Mouse (Mus musculus) kidney, embryonic 16.5 days (tissue): ENCODE data around the gene Gm7138. TPM values are rescaled to one million over a fixed set of nuclear protein-coding genes. Genes with fewer than 3 reads are reported as not detected.
"Not testable (repeated sequence)": the region's sequence is repeated elsewhere in the genome, so short reads cannot be mapped to it uniquely, and the experiment has no call there.

Experiments used
- ATAC-seq: fragments of 200-750 bp; cut with Nextera tagmentation; 2 replicates; pipeline ENCODE4 v1.8.0; 2017; ENCODE audit warnings: moderate TSS enrichment; ENCODE audit not compliant: low FRiP score, low TSS enrichment
- H3K27ac ChIP-seq: fragments of 300-500 bp; sonication (generic); 2 replicates; pipeline ENCODE4 v1.5.1; 2014; ENCODE audit warnings: low read length
- H3K27me3 ChIP-seq: fragments of 300-500 bp; sonication (generic); 2 replicates; pipeline ENCODE4 v1.6.1; 2014; ENCODE audit warnings: low read length, control low read depth, mixed read lengths; ENCODE audit not compliant: insufficient read depth
- H3K36me3 ChIP-seq: fragments of 300-500 bp; sonication (generic); 2 replicates; pipeline ENCODE4 v1.6.1; 2014; ENCODE audit warnings: low read length, control low read depth, mixed read lengths; ENCODE audit not compliant: insufficient read depth
- H3K4me1 ChIP-seq: fragments of 300-500 bp; sonication (generic); 2 replicates; pipeline ENCODE4 v1.6.1; 2014; ENCODE audit warnings: low read length, control low read depth, mixed read lengths; ENCODE audit not compliant: insufficient read depth
- H3K4me2 ChIP-seq: fragments of 300-500 bp; sonication (generic); replicated peaks from 2 replicates; pipeline ENCODE4 v1.6.1; 2014; ENCODE audit warnings: low read depth, low read length
- H3K4me3 ChIP-seq: fragments of 300-500 bp; sonication (generic); 2 replicates; pipeline ENCODE4 v1.5.1; 2014; ENCODE audit warnings: mild to moderate bottlenecking, low read length
- H3K9ac ChIP-seq: fragments of 300-500 bp; sonication (generic); replicated peaks from 2 replicates; pipeline ENCODE4 v1.6.1; 2014; ENCODE audit warnings: low read length
- H3K9me3 ChIP-seq: fragments of 300-500 bp; sonication (generic); 2 replicates; pipeline ENCODE4 v1.6.1; 2016; ENCODE audit warnings: low read length, control low read depth
- WGBS: fragments of 180-500 bp; shearing (Covaris S2); extraction: QIAGEN DNeasy Blood & Tissue Kit; methylation state at CpG from one replicate; pipeline ENCODE4 v1.1.7; 2014; 5-methylcytosine and 5-hydroxymethylcytosine counted together
- polyA plus RNA-seq: library from polyadenylated mRNA; unstranded; fragments of >200 nt; fragmentation: Nextera tagmentation; extraction: Ambion mirVana; gene quantifications from 2 replicates; pipeline ENCODE4 v1.2.1, GENCODE M21; 2015

Gene Gm7138
- polyA plus RNA-seq, 1 experiment from 2014 or later = not detected

DNA sequence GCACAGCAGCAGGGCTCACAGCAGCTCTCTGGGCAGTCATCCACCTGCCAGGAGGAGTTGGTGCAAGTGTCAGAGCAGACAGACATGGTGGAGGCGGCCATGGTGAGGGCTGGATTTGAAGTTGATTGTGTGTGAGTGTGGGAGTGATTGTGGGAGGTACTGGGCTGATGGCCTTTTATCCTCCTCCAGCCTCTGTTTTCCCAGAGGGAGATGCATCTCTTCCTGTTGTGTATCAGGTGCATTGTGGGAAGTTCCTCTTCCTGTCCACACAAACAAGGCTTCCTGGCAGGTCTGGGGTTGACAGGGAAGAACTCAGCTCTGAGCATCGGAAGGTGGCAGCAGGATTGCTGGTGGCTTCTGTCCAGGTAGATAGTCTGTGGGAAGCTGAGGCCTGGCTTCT is 18.2 kb upstream of the Gm7138 start, which contains the start of gene Gm9639:
Gene Gm9639 (minus strand): TSS at position 101 of the 400 bp plus-strand sequence.
- H3K9me3 ChIP-seq = no peaks in the 10 kb centered on the region
- no peaks in the 10 kb centered on the region for H3K36me3 ChIP-seq
- H3K27ac ChIP-seq = no peak within 1 kb of the TSS
- H3K4me1 ChIP-seq = no peaks in the 10 kb centered on the region
- H3K4me2 ChIP-seq = no peak within 1 kb of the TSS
- WGBS = 59% methylated on average over 1 of the region's 2 CpGs
- no peak within 1 kb of the TSS for H3K9ac ChIP-seq
- H3K4me3 ChIP-seq = no peak within 1 kb of the TSS
- no peak for ATAC-seq
- no peaks in the 10 kb centered on the region for H3K27me3 ChIP-seq

DNA sequence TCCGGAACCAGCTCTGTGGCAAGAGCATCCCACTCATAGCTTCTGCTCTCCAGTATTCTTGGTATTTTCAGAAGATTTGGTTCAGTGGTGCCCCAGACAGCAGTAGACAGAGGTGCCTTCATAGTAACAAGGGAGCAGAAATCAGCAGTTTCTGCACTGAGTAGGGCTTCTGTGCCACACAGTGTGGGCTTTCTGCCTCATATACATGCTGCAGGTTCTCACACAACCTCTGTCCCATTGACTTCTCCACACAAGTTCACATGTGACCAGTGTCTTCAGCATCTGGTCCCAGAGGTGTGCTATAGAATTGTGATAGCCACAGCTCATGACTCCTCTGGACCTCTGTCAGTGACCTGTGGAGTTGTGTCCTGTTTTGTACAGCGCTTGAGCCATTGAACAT is 11.9 kb upstream of the Gm7138 start:
- no peak for ATAC-seq

DNA sequence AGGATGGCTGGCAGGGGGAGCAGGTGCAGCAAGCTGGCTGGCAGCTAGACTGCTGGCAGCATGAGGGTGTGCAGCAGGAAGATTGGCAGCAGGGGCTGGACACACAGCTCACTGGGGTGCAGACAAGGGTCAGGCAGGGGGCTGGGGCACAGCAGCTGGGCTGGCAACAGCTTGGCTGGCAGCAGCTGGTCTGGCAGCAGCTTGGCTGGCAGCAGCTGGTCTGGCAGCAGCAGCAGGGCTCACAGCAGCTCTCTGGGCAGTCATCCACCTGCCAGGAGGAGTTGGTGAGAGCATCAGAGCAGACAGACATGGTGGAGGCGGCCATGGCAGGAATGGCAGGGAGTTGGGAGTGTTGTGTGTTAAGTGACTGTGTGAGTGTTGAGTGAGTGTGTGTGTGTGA is 11.1 kb upstream of the Gm7138 start, which contains the start of gene Gm7137:
Gene Gm7137 (minus strand): TSS at position 325 of the 400 bp plus-strand sequence.
- H3K4me1 ChIP-seq, H3K27me3 ChIP-seq, H3K4me2 ChIP-seq, H3K27ac ChIP-seq, H3K36me3 ChIP-seq, ATAC-seq, H3K4me3 ChIP-seq, H3K9ac ChIP-seq, H3K9me3 ChIP-seq: not testable (repeated sequence)
- no CpG with 5 or more reads among the region's 1 CpGs for WGBS

More for the DNA sequence above, 11.9 kb upstream of the Gm7138 start:
- WGBS = 45% methylated on average over 2 of the region's 2 CpGs
- Histone ChIP-seq H3K4me1 (no peaks in the 10 kb centered on the region), H3K9me3 (no peaks in the 10 kb centered on the region), H3K27ac (no peak overlapping the region), H3K36me3 (no peaks in the 10 kb centered on the region), H3K4me2 (no peak overlapping the region), H3K4me3 (no peak overlapping the region), H3K9ac (no peak overlapping the region), H3K27me3 (no peaks in the 10 kb centered on the region)

DNA sequence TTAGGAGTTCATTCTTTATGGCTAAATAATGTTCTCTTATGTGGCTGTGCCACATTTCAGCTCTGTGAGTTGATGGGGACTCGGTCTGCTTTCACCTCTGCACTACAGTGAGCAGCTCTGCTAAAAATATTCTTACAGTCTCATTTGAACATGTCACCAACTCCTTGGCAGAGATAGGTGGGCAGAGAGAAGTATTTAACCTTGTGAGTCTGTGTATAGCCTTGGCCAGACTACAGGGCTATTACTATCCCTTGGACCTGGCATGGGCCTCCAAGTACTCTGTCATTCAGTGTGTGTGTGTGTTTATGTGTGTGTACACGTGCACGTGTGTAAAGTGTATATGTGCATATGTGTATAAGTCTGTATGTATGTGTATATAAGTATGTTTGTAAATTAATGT is 6.7 kb upstream of the Gm7138 start:
- H3K4me2 ChIP-seq, ATAC-seq, H3K27me3 ChIP-seq, H3K36me3 ChIP-seq, H3K9me3 ChIP-seq, H3K27ac ChIP-seq, H3K4me3 ChIP-seq, H3K9ac ChIP-seq, H3K4me1 ChIP-seq: not testable (repeated sequence)
- 80% methylated on average over 1 of the region's 3 CpGs for WGBS

DNA sequence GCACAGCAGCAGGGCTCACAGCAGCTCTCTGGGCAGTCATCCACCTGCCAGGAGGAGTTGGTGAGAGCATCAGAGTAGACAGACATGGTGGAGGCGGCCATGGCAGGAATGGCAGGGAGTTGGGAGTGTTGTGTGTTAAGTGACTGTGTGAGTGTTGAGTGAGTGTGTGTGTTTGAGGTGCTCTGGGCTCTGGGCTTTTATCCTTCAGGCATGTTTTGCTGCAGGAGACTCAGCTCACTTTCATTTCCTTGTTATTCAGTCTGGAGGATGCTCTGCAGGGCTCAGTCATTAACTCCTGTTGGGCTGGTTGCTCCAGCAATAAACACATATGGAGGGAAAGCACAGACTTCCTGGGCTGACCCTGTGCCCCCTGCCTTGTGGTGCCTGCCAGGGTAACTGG is 5.7 kb upstream of the Gm7138 start, which contains the start of gene Gm3250:
Gene Gm3250 (minus strand): TSS at position 101 of the 400 bp plus-strand sequence.
- H3K27me3 ChIP-seq, H3K4me2 ChIP-seq, H3K4me1 ChIP-seq, ATAC-seq, H3K9me3 ChIP-seq, H3K9ac ChIP-seq, H3K27ac ChIP-seq, H3K36me3 ChIP-seq, H3K4me3 ChIP-seq: not testable (repeated sequence)
- WGBS = 75% methylated on average over 1 of the region's 1 CpGs

DNA sequence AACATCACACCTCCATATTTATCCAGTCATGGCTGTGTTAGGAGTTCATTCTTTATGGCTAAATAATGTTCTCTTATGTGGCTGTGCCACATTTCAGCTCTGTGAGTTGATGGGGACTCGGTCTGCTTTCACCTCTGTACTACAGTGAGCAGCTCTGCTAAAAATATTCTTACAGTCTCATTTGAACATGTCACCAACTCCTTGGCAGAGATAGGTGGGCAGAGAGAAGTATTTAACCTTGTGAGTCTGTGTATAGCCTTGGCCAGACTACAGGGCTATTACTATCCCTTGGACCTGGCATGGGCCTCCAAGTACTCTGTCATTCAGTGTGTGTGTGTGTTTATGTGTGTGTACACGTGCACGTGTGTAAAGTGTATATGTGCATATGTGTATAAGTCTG is 4.6 kb downstream of the Gm7138 start:
- H3K4me3 ChIP-seq, H3K4me2 ChIP-seq, H3K36me3 ChIP-seq, H3K27me3 ChIP-seq, H3K9me3 ChIP-seq, H3K9ac ChIP-seq, ATAC-seq, H3K27ac ChIP-seq, H3K4me1 ChIP-seq: not testable (repeated sequence)
- 75% methylated on average over 1 of the region's 3 CpGs for WGBS

DNA sequence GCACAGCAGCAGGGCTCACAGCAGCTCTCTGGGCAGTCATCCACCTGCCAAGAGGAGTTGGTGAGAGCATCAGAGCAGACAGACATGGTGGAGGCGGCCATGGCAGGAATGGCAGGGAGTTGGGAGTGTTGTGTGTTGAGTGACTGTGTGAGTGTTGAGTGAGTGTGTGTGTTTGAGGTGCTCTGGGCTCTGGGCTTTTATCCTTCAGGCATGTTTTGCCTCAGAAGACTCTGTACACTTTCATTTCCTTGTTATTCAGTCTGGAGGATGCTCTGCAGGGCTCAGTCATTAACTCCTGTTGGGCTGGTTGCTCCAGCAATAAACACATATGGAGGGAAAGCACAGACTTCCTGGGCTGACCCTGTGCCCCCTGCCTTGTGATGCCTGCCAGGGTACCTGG is 5.5 kb downstream of the Gm7138 start, which contains the start of gene Gm3238:
Gene Gm3238 (minus strand): TSS at position 101 of the 400 bp plus-strand sequence.
- H3K9me3 ChIP-seq, H3K4me3 ChIP-seq, H3K27ac ChIP-seq, H3K4me2 ChIP-seq, H3K27me3 ChIP-seq, H3K36me3 ChIP-seq, H3K4me1 ChIP-seq, ATAC-seq, H3K9ac ChIP-seq: not testable (repeated sequence)
- WGBS = no CpG with 5 or more reads among the region's 1 CpGs

DNA sequence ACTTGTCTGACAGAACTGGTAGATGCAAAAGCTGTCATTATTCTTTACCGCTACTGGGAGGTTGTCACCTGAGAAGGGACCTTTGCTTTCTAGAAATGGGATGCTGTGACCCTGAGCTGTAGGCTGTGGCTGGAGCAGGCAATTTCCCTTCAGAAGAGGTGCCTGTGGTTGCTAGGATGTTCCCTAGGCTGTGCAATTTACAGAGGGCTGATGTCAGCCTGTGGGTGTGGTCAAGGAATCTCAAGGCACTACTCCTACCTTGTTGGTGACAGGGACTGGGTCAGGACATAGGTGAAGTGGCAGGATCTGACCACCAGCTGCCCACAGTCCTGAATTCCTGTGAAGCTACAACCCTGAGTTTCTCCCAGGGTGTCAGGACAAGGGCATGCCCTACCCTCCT is 7.0 kb downstream of the Gm7138 start:
- Histone ChIP-seq H3K9ac (no peak overlapping the region), H3K27me3 (no peaks in the 10 kb centered on the region), H3K4me2 (no peak overlapping the region), H3K36me3 (no peaks in the 10 kb centered on the region), H3K27ac (no peak overlapping the region), H3K4me3 (no peak overlapping the region), H3K9me3 (no peaks in the 10 kb centered on the region), H3K4me1 (no peaks in the 10 kb centered on the region)
- no peak for ATAC-seq
- 62% methylated on average over 1 of the region's 1 CpGs for WGBS

DNA sequence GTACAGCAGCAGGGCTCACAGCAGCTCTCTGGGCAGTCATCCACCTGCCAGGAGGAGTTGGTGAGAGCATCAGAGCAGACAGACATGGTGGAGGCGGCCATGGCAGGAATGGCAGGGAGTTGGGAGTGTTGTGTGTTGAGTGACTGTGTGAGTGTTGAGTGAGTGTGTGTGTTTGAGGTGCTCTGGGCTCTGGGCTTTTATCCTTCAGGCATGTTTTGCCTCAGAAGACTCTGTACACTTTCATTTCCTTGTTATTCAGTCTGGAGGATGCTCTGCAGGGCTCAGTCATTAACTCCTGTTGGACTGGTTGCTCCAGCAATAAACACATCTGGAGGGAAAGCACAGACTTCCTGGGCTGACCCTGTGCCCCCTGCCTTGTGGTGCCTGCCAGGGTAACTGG is 17.2 kb downstream of the Gm7138 start, which contains the start of gene Gm3233:
Gene Gm3233 (minus strand): TSS at position 101 of the 400 bp plus-strand sequence.
- WGBS = no CpG with 5 or more reads among the region's 1 CpGs

DNA sequence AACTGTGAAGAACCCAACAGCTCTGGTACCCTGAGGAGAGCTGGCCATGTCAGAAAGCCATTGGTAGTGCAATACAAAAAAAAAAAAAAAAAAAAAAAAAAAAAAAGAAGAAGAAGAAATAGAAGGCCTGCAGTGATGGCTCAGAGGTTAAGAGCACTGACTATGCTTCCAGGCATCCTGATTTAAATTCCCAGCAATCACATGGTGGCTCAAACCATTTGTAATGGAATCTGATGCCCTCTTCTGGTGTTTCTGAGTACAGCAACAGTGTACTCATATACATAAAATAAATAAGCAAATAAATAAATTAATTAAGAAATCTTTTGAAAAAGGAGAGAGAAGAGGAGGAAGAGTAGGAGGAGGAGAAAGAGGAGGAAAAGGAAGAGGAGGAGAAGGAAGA is 23.3 kb downstream of the Gm7138 start:
- Histone ChIP-seq H3K36me3 (no peaks in the 10 kb centered on the region), H3K4me2 (no peak overlapping the region), H3K27me3 (no peaks in the 10 kb centered on the region), H3K27ac (no peak overlapping the region), H3K4me3 (no peak overlapping the region), H3K4me1 (no peaks in the 10 kb centered on the region), H3K9ac (no peak overlapping the region), H3K9me3 (no peaks in the 10 kb centered on the region)
- ATAC-seq = no peak

More for the DNA sequence above, 17.2 kb downstream of the Gm7138 start, which contains the start of gene Gm3233:
- not testable (repeated sequence) for H3K4me3 ChIP-seq, H3K27ac ChIP-seq, ATAC-seq, H3K9ac ChIP-seq, H3K4me1 ChIP-seq, H3K9me3 ChIP-seq, H3K4me2 ChIP-seq, H3K36me3 ChIP-seq, H3K27me3 ChIP-seq
